Mouse (Mus musculus) cerebellum, adult 2 months (tissue): ENCODE measurements around the gene D430041D05Rik.

ENCODE experiments used
- CTCF ChIP-seq: fragments of 200-500 bp; IDR thresholded peaks from 2 replicates; pipeline ENCODE4 v1.5.1; 2011; ENCODE audit warnings: low read depth, mild to moderate bottlenecking, control low read depth, low read length, moderate library complexity, borderline replicate concordance; ENCODE audit not compliant: insufficient read depth
- POLR2A ChIP-seq: fragments of 200-500 bp; IDR thresholded peaks from 2 replicates; pipeline ENCODE4 v1.6.1; 2011; ENCODE audit warnings: low read length, control low read depth, borderline replicate concordance; ENCODE audit not compliant: insufficient read depth

DNA sequence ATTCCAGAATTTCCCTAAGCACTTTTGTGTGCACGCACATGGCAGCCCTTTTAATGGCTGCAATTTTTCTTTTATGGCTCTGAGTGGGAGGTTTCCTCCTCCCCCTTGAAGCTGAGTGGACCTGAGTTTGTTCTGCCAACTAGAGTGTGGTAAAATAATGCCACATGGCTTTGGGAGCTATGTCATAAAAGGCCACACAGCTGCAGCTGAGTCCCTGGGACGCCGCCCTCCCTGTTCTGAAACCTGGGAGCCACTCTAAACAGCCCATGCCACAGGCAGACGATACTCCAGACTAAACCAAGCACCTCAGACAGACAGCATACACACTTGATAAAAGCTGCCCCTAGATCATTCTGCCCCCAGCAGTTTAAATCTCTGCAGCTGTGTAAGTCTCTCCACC lies 143.8 kb downstream of the D430041D05Rik start:
- no peak for TF ChIP-seq CTCF
- no peak for TF ChIP-seq POLR2A
